Mouse (Mus musculus): Measurements from ENCODE around the gene Eml3. TPM values are rescaled to one million over a fixed set of nuclear protein-coding genes. Genes with fewer than 3 reads are reported as not detected.

Gene Eml3
- total RNA-seq, 2 experiments from 2014 or later: 3.4 to 6.2 TPM

DNA sequence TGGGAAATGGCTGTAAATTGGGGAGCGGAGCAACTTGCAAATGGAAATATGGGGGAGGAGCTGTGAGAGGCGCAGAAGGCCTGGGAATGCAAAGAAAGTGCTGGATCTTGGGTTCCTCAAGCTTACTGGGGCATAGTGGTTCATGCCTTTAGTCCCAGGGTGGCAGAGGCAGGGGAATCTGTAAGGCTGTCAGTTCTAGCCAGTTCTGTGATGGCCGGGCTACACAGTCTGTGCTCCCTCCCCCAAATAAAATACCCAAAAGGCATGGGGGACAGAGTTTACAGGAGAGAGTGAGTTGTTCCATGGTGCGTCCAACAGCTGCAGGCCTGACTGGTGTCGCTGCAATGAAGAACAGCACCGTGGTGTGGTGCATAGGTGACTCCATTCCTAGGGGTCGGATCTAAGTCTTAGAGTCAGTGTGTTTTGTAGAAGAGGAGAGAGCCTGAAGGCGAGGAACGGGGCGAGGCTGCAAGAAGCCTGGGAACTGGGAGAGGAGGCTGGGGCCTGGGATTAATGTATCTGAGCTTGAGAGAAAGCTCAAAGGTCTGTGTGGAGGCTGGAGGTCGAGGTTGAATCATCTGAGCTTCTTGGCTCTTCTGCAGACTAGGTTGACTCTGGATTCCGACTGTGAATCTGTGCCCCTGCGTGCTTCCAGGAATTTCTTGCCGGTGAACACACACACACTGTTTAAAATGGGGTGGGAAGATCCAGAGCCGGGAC is 59.2 kb downstream of the Eml3 start:
- intact Hi-C loops (cut with DNase I): no loop called here
- no peak for DNase-seq
- H3K4me3 ChIP-seq: peak overlapping the region; percentile 99
- TF ChIP-seq CTCF (IDR thresholded peaks at IDR 0.05): no peak
- peak overlapping the region; percentile 100 for H3K27ac ChIP-seq

- Histone ChIP-seq H3K27ac (peak within 1 kb of the TSS; percentile 100), H3K4me3 (peak within 1 kb of the TSS; percentile 99)
- peak; percentile 96 for DNase-seq
- intact Hi-C loops (cut with DNase I): no loop called here
- no peak for TF ChIP-seq CTCF (IDR thresholded peaks at IDR 0.05)
Observed at GRCm38 (mm10) chr19:8989066-8989566, 59.8 kb downstream of the Eml3 start, which contains the start of gene Ahnak. TSS of gene Ahnak (plus strand) at chr19:8989284.

DNA sequence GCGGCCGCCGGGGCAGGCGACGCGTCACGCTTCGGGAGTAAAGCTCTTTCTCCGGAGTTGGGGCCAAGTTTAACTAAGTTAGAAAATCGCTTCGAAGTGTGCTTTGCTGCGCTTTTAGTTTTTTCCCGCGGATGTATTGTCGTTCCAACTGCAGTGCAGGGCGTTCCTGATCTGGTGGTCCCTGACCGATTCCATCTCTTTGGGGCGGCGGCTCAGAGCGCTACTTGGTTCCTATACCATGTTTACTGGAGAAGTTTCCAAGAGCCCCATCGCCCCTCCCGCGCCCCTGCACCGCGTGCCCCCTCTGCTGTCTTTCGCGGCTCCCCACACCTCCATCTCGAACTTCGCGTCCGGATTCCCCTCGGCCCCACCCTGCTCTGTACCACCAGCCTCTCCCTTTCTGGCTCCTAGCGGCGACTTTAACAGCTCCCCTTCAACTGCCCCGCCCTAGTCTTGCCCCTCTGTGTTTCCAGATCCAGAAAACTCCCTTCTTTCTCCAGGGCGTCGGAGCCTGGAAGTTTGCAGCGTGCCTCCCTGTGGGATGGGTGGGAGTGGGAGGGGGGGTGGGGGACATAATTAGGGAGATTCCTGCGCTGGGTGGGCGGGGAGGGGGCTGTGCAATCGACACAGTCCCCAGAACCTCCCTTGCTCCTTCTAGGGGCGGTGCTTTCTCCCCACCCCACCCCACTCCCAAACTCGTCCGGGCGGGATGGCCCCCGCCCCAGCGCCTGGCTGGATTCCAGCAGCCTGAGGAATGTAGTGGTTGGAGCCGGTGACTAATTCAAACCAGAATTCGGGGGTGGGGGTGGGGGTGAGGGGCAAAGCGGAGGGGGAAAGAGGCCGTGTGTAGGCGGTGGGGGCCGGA is 60.4 kb downstream of the Eml3 start:
- peak overlapping the region; percentile 99 for H3K4me3 ChIP-seq
- DNase-seq: peak; percentile 95
- peak; percentile 40 for TF ChIP-seq CTCF (IDR thresholded peaks at IDR 0.05)
- peak overlapping the region; percentile 100 for H3K27ac ChIP-seq
- intact Hi-C loops (cut with DNase I): loop anchor here (5.0 kb wide), 1 partner anchor 38 kb away; no protein-coding TSS in a partner anchor

DNA sequence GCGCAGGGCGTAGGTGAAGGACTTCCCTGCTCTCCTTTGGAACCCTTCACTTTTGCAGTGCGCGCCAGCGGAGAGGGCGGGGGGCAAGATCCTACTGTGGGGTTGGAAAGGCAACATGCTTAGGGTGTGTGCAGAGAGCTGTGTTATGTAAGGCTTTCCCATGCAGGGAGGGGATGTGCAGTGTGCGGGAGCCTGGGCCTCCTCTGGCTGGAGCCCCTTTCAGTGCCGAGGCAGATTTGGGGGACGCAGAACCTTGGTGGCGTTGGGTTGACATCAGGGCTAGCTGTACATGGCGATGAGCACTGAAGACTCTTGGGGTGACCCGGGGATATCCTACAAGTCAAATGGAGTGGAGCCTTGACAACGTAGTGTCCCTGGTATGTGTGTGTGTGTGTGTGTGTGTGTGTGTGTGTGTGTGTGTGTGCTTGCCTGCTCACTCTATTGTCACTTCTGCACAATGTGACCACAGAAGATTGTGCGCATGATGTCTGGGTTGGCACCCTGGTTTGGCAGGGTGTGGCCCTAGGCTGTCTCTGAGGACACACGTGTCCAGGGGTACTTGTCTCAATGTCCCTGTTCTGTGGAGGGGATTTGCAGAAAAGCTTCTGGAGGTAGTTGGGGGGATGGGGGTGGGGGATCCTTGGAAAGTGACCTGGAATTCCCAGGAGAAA is 61.2 kb downstream of the Eml3 start:
- peak; percentile 49 for DNase-seq
- Histone ChIP-seq H3K27ac (peak overlapping the region; percentile 100), H3K4me3 (peak overlapping the region; percentile 99)
- intact Hi-C loops (cut with DNase I): loop anchor here (5.0 kb wide), 1 partner anchor 37 kb away; no protein-coding TSS in a partner anchor
- no peak for TF ChIP-seq CTCF (IDR thresholded peaks at IDR 0.05)

Small RNA genes within 50 kb of the gene (microRNA-seq; reads per million reads assigned to microRNA genes)
- gene Mir5136: not detected

Other genes starting within 250 kb of the Eml3 start
- 10 to 100 TPM; 33.9 to 35.1 TPM for gene Slc3a2, start 206.2 kb upstream of the Eml3 start, total RNA-seq (2021)
- gene Wdr74, start 193.7 kb upstream of the Eml3 start, total RNA-seq (2021): 10 to 100 TPM; 15.4 to 16.4 TPM
- not detected for gene 1700092M07Rik, start 188.8 kb upstream of the Eml3 start, total RNA-seq (2021)
- gene Stx5a, start 188.1 kb upstream of the Eml3 start, total RNA-seq (2021): 10 to 100 TPM; 20.8 to 22.1 TPM
- gene Nxf1, start 172.5 kb upstream of the Eml3 start, total RNA-seq (2021): 10 to 100 TPM; 37.8 to 41.5 TPM
- 100 to 1,000 TPM in 1 of 2 experiments, 10 to 100 TPM in 1; 77.2 to 118 TPM for gene Tmem223, start 158.6 kb upstream of the Eml3 start, total RNA-seq (2021)
- 10 to 100 TPM in 1 of 2 experiments, 1 to 10 TPM in 1; 7.4 to 10.6 TPM for gene Tmem179b, start 155.1 kb upstream of the Eml3 start, total RNA-seq (2021)
- 1 to 10 TPM; 5.2 to 6.7 TPM for gene Taf6l, start 143.1 kb upstream of the Eml3 start, total RNA-seq (2021)
- 10 to 100 TPM; 35.6 to 42.6 TPM for gene Polr2g, start 131.0 kb upstream of the Eml3 start, total RNA-seq (2021)
- 1 to 10 TPM in 1 of 2 experiments, under 1 TPM in 1; 0.82 to 1.1 TPM for gene Zbtb3, start 127.0 kb upstream of the Eml3 start, total RNA-seq (2021)
- 10 to 100 TPM; 11.9 to 12.6 TPM for gene Ttc9c, start 110.2 kb upstream of the Eml3 start, total RNA-seq (2021)
- 10 to 100 TPM; 40.1 to 49.4 TPM for gene Hnrnpul2, start 109.5 kb upstream of the Eml3 start, total RNA-seq (2021)
- not detected for gene AC129217.1, start 99.8 kb upstream of the Eml3 start, total RNA-seq (2021)
- gene Bscl2, start 92.1 kb upstream of the Eml3 start, total RNA-seq (2021): 10 to 100 TPM; 16.8 to 18.4 TPM
- gene Gng3, start 90.4 kb upstream of the Eml3 start, total RNA-seq (2021): not detected
- 1 to 10 TPM; 7.3 to 7.8 TPM for gene Lrrn4cl, start 78.8 kb upstream of the Eml3 start, total RNA-seq (2021)
- gene Ubxn1, start 58.1 kb upstream of the Eml3 start, total RNA-seq (2021): 100 to 1,000 TPM; 199 to 235 TPM
- 10 to 100 TPM; 57.7 to 59.0 TPM for gene Uqcc3, start 48.6 kb upstream of the Eml3 start, total RNA-seq (2021)
- gene Lbhd1, start 45.8 kb upstream of the Eml3 start, total RNA-seq (2021): 1 to 10 TPM in 1 of 2 experiments, under 1 TPM in 1; 0.99 to 6.1 TPM
- gene Gm49403, start 45.6 kb upstream of the Eml3 start, total RNA-seq (2021): not detected
- 10 to 100 TPM; 11.8 to 13.5 TPM for gene 1810009A15Rik, start 40.7 kb upstream of the Eml3 start, total RNA-seq (2021)
- 1 to 10 TPM in 1 of 2 experiments, under 1 TPM in 1; 0.61 to 5.3 TPM for gene Gm49416, start 40.6 kb upstream of the Eml3 start, total RNA-seq (2021)
- 10 to 100 TPM; 10.6 to 12.5 TPM for gene Ints5, start 36.5 kb upstream of the Eml3 start, total RNA-seq (2021)
- gene Ganab, start 31.5 kb upstream of the Eml3 start, total RNA-seq (2021): 10 to 100 TPM; 21.6 to 26.4 TPM
- 10 to 100 TPM; 32.2 to 35.7 TPM for gene B3gat3, start 9.2 kb upstream of the Eml3 start, total RNA-seq (2021)
- gene Rom1, start 196 bp upstream of the Eml3 start, total RNA-seq (2021): 1 to 10 TPM; 7.3 TPM
- 10 to 100 TPM; 23.5 to 27.2 TPM for gene Mta2, start 12.3 kb downstream of the Eml3 start, total RNA-seq (2021)
- gene Tut1, start 24.3 kb downstream of the Eml3 start, total RNA-seq (2021): 10 to 100 TPM in 1 of 2 experiments, 1 to 10 TPM in 1; 7.9 to 10.4 TPM
- gene Eef1g, start 37.5 kb downstream of the Eml3 start, total RNA-seq (2021): 100 to 1,000 TPM; 423 to 463 TPM
- gene Ahnak, start 59.7 kb downstream of the Eml3 start, total RNA-seq (2021): 100 to 1,000 TPM; 212 to 217 TPM
- gene Scgb1a1, start 158.4 kb downstream of the Eml3 start, total RNA-seq (2021): not detected
- gene Asrgl1, start 206.1 kb downstream of the Eml3 start, total RNA-seq (2021): 10 to 100 TPM; 29.3 to 32.8 TPM